Mouse (Mus musculus) forebrain, embryonic 14.5 days (tissue): ENCODE results near the gene Dop1a. TPM values are rescaled to one million over a fixed set of nuclear protein-coding genes. Genes with fewer than 3 reads are reported as not detected.

Experiments used
- ATAC-seq: fragments of 200-750 bp; cut with Nextera tagmentation; 2 replicates; pipeline ENCODE4 v1.8.0; 2017; ENCODE audit warnings: mild to moderate bottlenecking, moderate library complexity
- DNase-seq: peaks from one replicate; pipeline ENCODE4 v3.0.0-alpha.2; 2015; ENCODE audit warnings: low spot score
- H3K27ac ChIP-seq: fragments of 300-500 bp; sonication (generic); 2 replicates; pipeline ENCODE4 v1.5.1; 2014; ENCODE audit warnings: low read depth, mild to moderate bottlenecking, control low read depth, low read length, moderate library complexity
- H3K27me3 ChIP-seq: fragments of 300-500 bp; sonication (generic); replicated peaks from 2 replicates; pipeline ENCODE4 v1.6.1; 2014; ENCODE audit warnings: low read length, control low read depth, mixed read lengths; ENCODE audit not compliant: control insufficient read depth, insufficient read depth
- H3K36me3 ChIP-seq: fragments of 300-500 bp; sonication (generic); 2 replicates; pipeline ENCODE4 v1.6.1; 2014; ENCODE audit warnings: low read length, control low read depth; ENCODE audit not compliant: control insufficient read depth, insufficient read depth
- H3K4me1 ChIP-seq: fragments of 300-500 bp; sonication (generic); 2 replicates; pipeline ENCODE4 v1.6.1; 2014; ENCODE audit warnings: antibody characterized with exemption, low read length, control low read depth; ENCODE audit not compliant: control insufficient read depth, insufficient read depth
- H3K4me2 ChIP-seq: fragments of 300-500 bp; sonication (generic); 2 replicates; pipeline ENCODE4 v1.6.1; 2014; ENCODE audit warnings: mild to moderate bottlenecking, control low read depth, low read length
- H3K4me3 ChIP-seq: fragments of 300-500 bp; sonication (generic); 2 replicates; pipeline ENCODE4 v1.5.1; 2014; ENCODE audit warnings: low read depth, low read length, control low read depth
- H3K9ac ChIP-seq: fragments of 300-500 bp; sonication (generic); 2 replicates; pipeline ENCODE4 v1.6.1; 2014; ENCODE audit warnings: mild to moderate bottlenecking, low read length, control low read depth, moderate library complexity
- H3K9me3 ChIP-seq: fragments of 300-500 bp; sonication (generic); replicated peaks from 2 replicates; pipeline ENCODE4 v1.6.1; 2016; ENCODE audit warnings: low read length, control low read depth, mixed read lengths; ENCODE audit not compliant: control insufficient read depth
- WGBS: fragments of 180-500 bp; shearing (Covaris S2); extraction: QIAGEN DNeasy Blood & Tissue Kit; methylation state at CpG from one replicate; pipeline ENCODE4 v1.1.7; 2014; 5-methylcytosine and 5-hydroxymethylcytosine counted together
- polyA plus RNA-seq: library from polyadenylated mRNA; unstranded; fragments of >200 nt; fragmentation: Nextera tagmentation; extraction: Ambion mirVana; gene quantifications from 2 replicates; pipeline ENCODE4 v1.2.1, GENCODE M21; 2014

Gene Dop1a
- polyA plus RNA-seq, 1 experiment from 2014 or later = 28.6 TPM

DNA sequence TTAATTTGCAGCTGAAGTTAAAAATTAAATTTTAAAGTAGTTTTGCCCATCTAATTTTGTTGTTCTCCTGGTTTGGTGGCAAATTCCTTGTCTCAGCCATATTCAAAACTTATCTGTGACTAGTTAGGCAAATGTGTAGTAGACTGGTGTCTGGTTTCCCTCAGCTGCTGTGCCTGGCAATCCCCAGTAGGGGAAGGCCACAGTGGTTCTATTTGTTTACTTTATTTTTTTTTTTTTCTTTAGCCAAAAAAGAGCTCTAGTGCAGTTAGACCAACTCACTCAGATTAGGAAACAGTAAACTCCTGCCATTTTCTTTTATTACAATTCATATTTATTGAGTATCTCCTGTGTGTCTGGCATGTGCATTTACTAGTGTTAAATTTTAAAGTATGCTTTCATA lies 55.4 kb downstream of the Dop1a start:
- Histone ChIP-seq H3K27ac (no peak overlapping the region), H3K9me3 (no peaks in the 10 kb centered on the region), H3K4me1 (no peaks in the 10 kb centered on the region), H3K36me3 (peaks cover 54% of the 10 kb centered on the region), H3K4me3 (no peak overlapping the region), H3K9ac (no peak overlapping the region), H3K4me2 (no peak overlapping the region), H3K27me3 (no peaks in the 10 kb centered on the region)
- ATAC-seq = no peak
- DNase-seq = no peak

DNA sequence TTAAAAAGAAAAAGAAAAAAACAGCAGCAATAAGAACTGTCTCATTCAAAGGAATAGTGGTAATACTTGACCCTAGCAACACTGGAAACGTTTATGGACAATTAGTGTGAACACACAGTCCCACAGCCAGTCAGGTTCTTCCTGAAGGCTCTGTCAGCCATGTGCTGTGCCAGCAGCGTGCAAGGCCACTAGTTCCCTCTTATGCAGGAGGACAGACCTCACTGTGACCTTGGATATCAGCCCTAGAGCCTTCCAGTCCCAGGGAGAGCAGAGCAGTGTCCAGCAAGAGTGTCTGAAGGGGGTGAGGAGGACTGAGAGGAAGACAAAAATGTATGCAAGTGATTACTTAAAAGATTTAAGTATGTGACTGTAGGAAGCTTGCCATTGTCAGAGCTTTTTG lies 58.6 kb downstream of the Dop1a start:
- DNase-seq (no peak), ATAC-seq (no peak)
- Histone ChIP-seq H3K4me3 (no peak overlapping the region), H3K27ac (no peak overlapping the region), H3K9me3 (no peaks in the 10 kb centered on the region), H3K9ac (no peak overlapping the region), H3K27me3 (no peaks in the 10 kb centered on the region), H3K36me3 (peaks cover 32% of the 10 kb centered on the region), H3K4me1 (no peaks in the 10 kb centered on the region), H3K4me2 (no peak overlapping the region)
- WGBS = 66% methylated on average over 2 of the region's 2 CpGs

DNA sequence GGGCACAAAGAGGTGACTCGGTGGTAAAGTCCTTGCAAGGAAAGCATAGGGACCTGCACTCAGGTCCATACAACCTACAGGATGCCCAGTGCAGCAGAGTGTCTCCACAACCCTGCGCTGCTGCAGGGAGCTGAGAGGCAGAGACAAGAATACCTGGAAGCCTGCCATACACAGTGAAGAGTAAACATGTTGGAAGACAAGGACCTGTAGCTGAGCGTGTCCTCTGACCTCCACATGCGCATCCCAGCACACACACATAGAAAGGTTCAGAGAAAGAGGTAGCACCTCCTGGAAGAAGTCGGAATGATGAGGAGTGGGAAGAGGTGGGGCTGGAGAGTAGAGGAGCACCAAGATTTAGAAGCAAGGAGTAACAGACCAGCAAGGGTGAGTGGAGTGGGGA lies 67.1 kb downstream of the Dop1a start:
- Histone ChIP-seq H3K27me3 (no peaks in the 10 kb centered on the region), H3K4me1 (no peaks in the 10 kb centered on the region), H3K36me3 (peaks cover 34% of the 10 kb centered on the region), H3K9ac (no peak overlapping the region), H3K4me3 (no peak overlapping the region), H3K4me2 (no peak overlapping the region), H3K9me3 (no peaks in the 10 kb centered on the region), H3K27ac (no peak overlapping the region)
- DNase-seq (no peak), ATAC-seq (no peak)
- 95% methylated on average over 5 of the region's 5 CpGs for WGBS

DNA sequence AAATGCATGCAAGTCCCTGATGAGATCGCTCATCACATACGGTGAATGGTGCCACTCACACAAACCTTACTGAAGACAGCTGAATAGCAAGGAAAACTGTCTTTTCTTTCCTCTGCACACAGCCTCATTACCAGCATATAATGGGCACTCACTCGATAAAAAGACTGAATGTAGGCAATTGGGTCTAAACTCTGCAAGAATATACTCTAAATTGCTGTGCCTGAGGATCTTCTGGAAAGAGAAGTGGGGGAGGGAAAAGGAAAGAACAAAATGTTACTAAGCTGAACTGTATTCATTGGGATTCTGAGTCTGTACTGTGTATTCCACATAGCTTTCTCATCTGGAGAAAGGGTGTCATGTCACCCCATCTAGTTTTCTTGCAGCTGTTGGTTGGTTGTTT lies 76.5 kb downstream of the Dop1a start:
- no peak overlapping the region for H3K9ac ChIP-seq
- no peak overlapping the region for H3K4me3 ChIP-seq
- H3K27me3 ChIP-seq = no peaks in the 10 kb centered on the region
- peaks cover 31% of the 10 kb centered on the region for H3K36me3 ChIP-seq
- ATAC-seq (peak; percentile 55; the same call in 1 of the 2 replicates), DNase-seq (peak; percentile 30)
- H3K4me2 ChIP-seq = no peak overlapping the region
- no peaks in the 10 kb centered on the region for H3K9me3 ChIP-seq
- H3K27ac ChIP-seq = no peak overlapping the region
- no peaks in the 10 kb centered on the region for H3K4me1 ChIP-seq
- 18% methylated on average over 3 of the region's 3 CpGs for WGBS

DNA sequence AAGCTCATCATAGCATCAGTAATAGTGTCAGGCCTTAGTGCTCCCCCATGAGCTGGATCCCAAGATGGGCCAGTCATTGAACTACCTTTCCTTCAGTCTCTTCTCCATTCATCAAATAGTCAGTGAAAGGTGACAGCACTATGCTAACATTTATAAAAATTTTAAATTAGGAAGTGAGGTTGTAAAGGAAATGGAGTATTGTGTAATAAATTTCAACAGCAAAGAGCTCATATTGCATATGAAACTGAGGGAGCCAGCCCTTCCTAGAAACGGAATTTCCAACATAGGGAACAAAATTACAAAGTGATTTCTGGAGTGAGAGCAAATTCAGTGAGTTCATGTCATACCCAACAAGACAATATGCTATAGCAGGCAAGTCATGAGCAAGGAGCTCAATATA lies 77.6 kb downstream of the Dop1a start:
- H3K27me3 ChIP-seq = no peaks in the 10 kb centered on the region
- WGBS = 77% methylated on average over 1 of the region's 1 CpGs
- no peaks in the 10 kb centered on the region for H3K4me1 ChIP-seq
- H3K4me3 ChIP-seq = no peak overlapping the region
- H3K4me2 ChIP-seq = no peak overlapping the region
- no peak overlapping the region for H3K9ac ChIP-seq
- no peak overlapping the region for H3K27ac ChIP-seq
- no peak for ATAC-seq
- no peak for DNase-seq
- H3K9me3 ChIP-seq = no peaks in the 10 kb centered on the region
- peaks cover 40% of the 10 kb centered on the region for H3K36me3 ChIP-seq

DNA sequence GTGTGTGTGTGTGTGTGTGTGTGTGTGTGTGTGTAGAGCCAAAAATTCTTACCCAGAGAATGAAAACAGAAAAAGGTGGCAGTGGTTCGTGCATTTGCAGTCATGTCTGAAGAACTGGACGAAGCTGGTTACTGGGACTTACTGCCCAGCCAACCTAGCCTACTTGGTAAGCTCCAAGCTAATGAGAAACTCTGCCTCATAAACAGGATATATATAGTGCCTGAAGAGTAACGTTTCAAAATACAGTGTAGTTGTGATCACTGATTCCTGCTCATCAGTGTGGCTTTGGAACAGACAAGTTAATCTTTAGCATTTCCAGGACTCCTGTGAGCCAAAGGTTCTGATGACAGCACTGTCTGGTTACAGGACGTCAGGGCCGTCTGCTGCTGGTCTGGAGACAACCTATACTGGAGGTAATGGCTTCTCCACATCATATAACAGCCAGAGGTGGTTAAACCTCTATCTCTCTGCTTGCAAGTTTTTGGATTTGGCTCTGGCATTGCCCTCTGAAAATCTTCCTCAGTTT lies 82.7 kb downstream of the Dop1a start:
- H3K27ac ChIP-seq = no peak overlapping the region
- 93% methylated on average over 5 of the region's 5 CpGs for WGBS
- DNase-seq = no peak
- H3K4me2 ChIP-seq = no peak overlapping the region
- H3K9ac ChIP-seq = no peak overlapping the region
- no peaks in the 10 kb centered on the region for H3K27me3 ChIP-seq
- H3K4me3 ChIP-seq = no peak overlapping the region
- ATAC-seq = no peak
- H3K4me1 ChIP-seq = no peaks in the 10 kb centered on the region
- peaks cover 71% of the 10 kb centered on the region for H3K36me3 ChIP-seq
- H3K9me3 ChIP-seq = no peaks in the 10 kb centered on the region

DNA sequence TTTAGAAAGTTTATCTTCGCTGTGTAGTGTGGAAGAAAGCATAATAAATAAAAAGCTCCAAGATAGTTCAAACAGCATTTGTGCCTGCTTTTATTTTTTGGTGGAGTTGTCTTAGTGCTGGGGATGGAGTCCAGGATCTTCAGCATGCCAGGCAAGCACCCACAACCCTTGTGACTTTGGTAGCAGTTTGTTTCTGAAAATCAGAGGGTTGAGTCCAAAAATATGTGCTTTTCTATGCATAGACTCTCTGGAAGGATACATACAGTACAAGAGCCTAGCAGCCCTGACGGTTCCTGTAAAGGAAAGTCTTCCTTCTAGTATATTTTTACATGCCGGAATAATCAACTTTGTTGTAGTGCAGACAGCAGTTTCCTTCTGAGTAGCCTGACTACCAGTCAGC lies 83.8 kb downstream of the Dop1a start:
- no peak overlapping the region for H3K9ac ChIP-seq
- H3K4me1 ChIP-seq = no peaks in the 10 kb centered on the region
- no peak overlapping the region for H3K4me2 ChIP-seq
- ATAC-seq (no peak), DNase-seq (no peak)
- peaks cover 69% of the 10 kb centered on the region for H3K36me3 ChIP-seq
- no peaks in the 10 kb centered on the region for H3K9me3 ChIP-seq
- H3K4me3 ChIP-seq = no peak overlapping the region
- WGBS = 90% methylated on average over 3 of the region's 3 CpGs
- H3K27me3 ChIP-seq = no peaks in the 10 kb centered on the region
- H3K27ac ChIP-seq = no peak overlapping the region

DNA sequence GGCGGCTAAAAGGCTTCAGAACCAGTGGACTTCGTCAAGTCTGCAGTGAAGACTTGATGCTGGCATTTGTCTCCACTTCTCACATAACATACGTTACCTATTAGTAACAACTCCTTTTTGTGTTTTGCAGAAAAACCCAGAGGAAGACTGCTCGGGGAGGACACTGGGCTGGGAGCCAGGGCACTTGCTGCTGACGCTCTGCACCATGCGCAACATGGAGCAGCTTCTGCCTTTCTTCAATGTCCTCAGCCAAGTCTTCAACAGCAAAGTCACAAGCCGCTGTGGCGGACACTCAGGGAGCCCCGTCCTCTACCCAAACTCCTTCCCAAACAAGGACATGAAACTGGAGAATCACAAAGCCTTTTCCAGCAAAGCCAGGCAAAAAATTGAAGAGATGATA lies 86.9 kb downstream of the Dop1a start:
- H3K4me2 ChIP-seq = no peak overlapping the region
- 87% methylated on average over 9 of the region's 9 CpGs for WGBS
- H3K27me3 ChIP-seq = no peaks in the 10 kb centered on the region
- ATAC-seq (no peak), DNase-seq (no peak)
- peaks cover 81% of the 10 kb centered on the region for H3K36me3 ChIP-seq
- no peak overlapping the region for H3K9ac ChIP-seq
- H3K27ac ChIP-seq = no peak overlapping the region
- H3K4me3 ChIP-seq = no peak overlapping the region
- no peaks in the 10 kb centered on the region for H3K9me3 ChIP-seq
- H3K4me1 ChIP-seq = no peaks in the 10 kb centered on the region

DNA sequence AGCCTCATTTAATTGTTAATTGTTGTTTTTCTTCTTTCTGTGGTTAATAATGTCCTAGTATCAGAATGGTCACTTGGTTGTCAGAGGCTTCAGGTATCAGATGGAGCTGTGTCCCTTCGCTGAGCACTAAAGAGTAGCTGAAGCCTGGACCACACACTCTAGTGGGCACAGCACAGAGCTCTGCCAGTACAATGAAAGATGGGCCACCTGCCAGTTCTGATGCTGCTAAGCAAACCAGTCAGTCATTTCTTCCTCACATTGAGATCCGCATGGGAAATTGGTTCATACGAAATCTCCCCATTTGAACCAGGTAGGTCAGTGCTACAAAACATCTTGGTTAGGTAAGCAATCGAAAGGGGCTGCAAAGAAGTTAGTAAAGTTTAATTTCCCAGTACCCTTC lies 87.7 kb downstream of the Dop1a start:
- peaks cover 82% of the 10 kb centered on the region for H3K36me3 ChIP-seq
- ATAC-seq = no peak
- no peaks in the 10 kb centered on the region for H3K4me1 ChIP-seq
- no peak overlapping the region for H3K4me3 ChIP-seq
- no peak overlapping the region for H3K27ac ChIP-seq
- no peak overlapping the region for H3K4me2 ChIP-seq
- no peaks in the 10 kb centered on the region for H3K27me3 ChIP-seq
- no peaks in the 10 kb centered on the region for H3K9me3 ChIP-seq
- 93% methylated on average over 4 of the region's 4 CpGs for WGBS
- no peak overlapping the region for H3K9ac ChIP-seq
- DNase-seq = no peak
